Mouse (Mus musculus) embryonic facial prominence, embryonic 13.5 days (tissue): ENCODE results near the gene Utp11. TPM values are rescaled to one million over a fixed set of nuclear protein-coding genes. Genes with fewer than 3 reads are reported as not detected.
"Not testable (repeated sequence)": the region's sequence is repeated elsewhere in the genome, so short reads cannot be mapped to it uniquely, and the experiment has no call there.

ENCODE experiments used
- ATAC-seq: fragments of 200-750 bp; cut with Nextera tagmentation; 2 replicates; pipeline ENCODE4 v1.8.0; 2017; ENCODE audit warnings: low read depth; ENCODE audit not compliant: insufficient number of reproducible peaks, insufficient read depth, low FRiP score, low TSS enrichment
- H3K27ac ChIP-seq: fragments of 300-500 bp; sonication (generic); 2 replicates; pipeline ENCODE4 v1.5.1; 2015; ENCODE audit warnings: moderate library complexity, mild to moderate bottlenecking, inconsistent platforms
- H3K27me3 ChIP-seq: fragments of 300-500 bp; sonication (generic); 2 replicates; pipeline ENCODE4 v1.6.1; 2015; ENCODE audit warnings: mild to moderate bottlenecking, inconsistent platforms
- H3K36me3 ChIP-seq: fragments of 300-500 bp; sonication (generic); 2 replicates; pipeline ENCODE4 v1.6.1; 2015; ENCODE audit warnings: mild to moderate bottlenecking, inconsistent platforms
- H3K4me1 ChIP-seq: fragments of 300-500 bp; sonication (generic); 2 replicates; pipeline ENCODE4 v1.6.1; 2015; ENCODE audit warnings: inconsistent platforms
- H3K4me2 ChIP-seq: fragments of 300-500 bp; sonication (generic); 2 replicates; pipeline ENCODE4 v1.6.1; 2015; ENCODE audit warnings: moderate library complexity, mild to moderate bottlenecking, inconsistent platforms
- H3K4me3 ChIP-seq: fragments of 300-500 bp; sonication (generic); 2 replicates; pipeline ENCODE4 v1.5.1; 2015; ENCODE audit warnings: mild to moderate bottlenecking, inconsistent platforms
- H3K9ac ChIP-seq: fragments of 300-500 bp; sonication (generic); 2 replicates; pipeline ENCODE4 v1.6.1; 2015; ENCODE audit warnings: mild to moderate bottlenecking, inconsistent platforms
- H3K9me3 ChIP-seq: fragments of 300-500 bp; sonication (generic); 2 replicates; pipeline ENCODE4 v1.6.1; 2016; ENCODE audit warnings: inconsistent platforms
- WGBS: fragments of 180-500 bp; shearing (Covaris S2); methylation state at CpG from one replicate; pipeline ENCODE4 v1.1.7; 2015; ENCODE audit warnings: mixed read lengths; 5-methylcytosine and 5-hydroxymethylcytosine counted together
- polyA plus RNA-seq: library from polyadenylated mRNA; unstranded; fragments of >200 nt; fragmentation: Nextera tagmentation; extraction: Ambion mirVana; gene quantifications from 2 replicates; pipeline ENCODE4 v1.2.1, GENCODE M21; 2015

Utp11 gene
- polyA plus RNA-seq, 1 experiment from 2014 or later = 84.7 TPM

DNA sequence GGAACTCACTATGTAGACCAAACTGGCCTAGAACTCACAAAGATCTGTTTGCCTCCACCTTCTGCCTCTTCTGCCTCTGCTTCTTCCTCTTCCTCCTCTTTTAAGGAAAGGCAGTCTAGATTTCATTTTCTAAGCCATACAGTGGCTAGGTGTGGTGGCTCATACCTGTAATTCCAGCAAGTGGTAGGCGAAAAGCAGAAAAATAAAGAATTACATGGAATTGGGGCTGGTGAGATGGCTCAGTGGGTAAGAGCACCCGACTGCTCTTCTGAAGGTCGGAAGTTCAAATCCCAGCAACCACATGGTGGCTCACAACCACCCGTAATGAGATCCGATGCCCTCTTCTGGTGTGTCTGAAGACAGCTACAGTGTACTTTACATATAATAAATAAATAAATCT, 20.4 kb upstream of the Utp11 start:
- 67% methylated on average over 5 of the region's 5 CpGs for WGBS
- peaks cover 29% of the 10 kb centered on the region for H3K36me3 ChIP-seq
- H3K4me3 ChIP-seq, H3K4me2 ChIP-seq, H3K27ac ChIP-seq, ATAC-seq, H3K9me3 ChIP-seq, H3K9ac ChIP-seq, H3K27me3 ChIP-seq: not testable (repeated sequence)
- peaks cover 38% of the 10 kb centered on the region for H3K4me1 ChIP-seq

DNA sequence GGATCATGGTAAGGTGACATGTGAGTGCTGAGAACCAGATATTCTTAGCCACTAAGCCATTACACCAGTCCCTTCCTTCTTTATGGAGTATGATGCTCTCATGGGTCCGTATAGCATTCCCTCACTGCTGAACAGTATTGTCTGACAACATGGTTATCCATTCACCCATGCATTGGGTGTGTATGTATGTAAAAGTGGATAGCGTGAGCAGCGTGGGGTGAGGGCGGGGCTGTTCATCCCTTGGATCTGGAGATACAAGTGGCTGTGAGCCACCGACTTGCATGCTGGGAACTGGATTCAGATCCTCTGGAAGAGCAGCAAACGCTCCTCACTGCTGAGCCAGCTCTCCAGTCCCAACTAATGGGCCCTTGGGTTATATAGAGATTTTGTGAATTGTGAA, 19.2 kb upstream of the Utp11 start:
- no peaks in the 10 kb centered on the region for H3K9me3 ChIP-seq
- no peak overlapping the region for H3K9ac ChIP-seq
- no peak for ATAC-seq
- H3K27ac ChIP-seq = no peak overlapping the region
- H3K4me1 ChIP-seq = peaks cover 48% of the 10 kb centered on the region
- H3K36me3 ChIP-seq = peaks cover 21% of the 10 kb centered on the region
- WGBS = 89% methylated on average over 6 of the region's 6 CpGs
- no peak overlapping the region for H3K4me3 ChIP-seq
- H3K27me3 ChIP-seq = no peaks in the 10 kb centered on the region
- H3K4me2 ChIP-seq = no peak overlapping the region

DNA sequence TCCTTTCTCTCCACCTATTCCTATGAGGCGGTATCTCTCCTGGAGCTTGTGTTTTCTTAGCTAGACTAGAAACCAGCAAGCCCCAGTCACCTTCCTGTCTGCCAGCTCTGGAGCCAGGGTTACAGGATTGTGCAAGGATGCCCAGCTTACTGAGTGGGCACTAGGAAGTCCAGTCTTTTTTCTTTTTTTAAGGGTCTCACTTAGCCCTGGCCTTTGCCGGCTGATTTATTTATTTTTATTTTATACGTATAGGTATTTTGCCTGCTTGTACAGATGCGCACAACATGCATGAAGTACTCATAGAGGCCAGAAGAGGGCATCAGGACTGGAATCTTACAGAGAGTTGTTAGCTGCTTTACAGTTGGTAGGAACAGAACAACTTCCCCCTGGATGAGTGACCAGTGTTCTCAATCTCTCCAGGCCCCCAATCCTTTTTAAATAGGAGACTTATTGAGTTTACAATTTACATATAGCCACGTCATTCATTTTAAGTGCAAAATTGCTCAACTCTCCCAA, 17.4 kb upstream of the Utp11 start:
- 6% methylated on average over 5 of the region's 5 CpGs for WGBS
- peaks cover 56% of the 10 kb centered on the region for H3K4me1 ChIP-seq

DNA sequence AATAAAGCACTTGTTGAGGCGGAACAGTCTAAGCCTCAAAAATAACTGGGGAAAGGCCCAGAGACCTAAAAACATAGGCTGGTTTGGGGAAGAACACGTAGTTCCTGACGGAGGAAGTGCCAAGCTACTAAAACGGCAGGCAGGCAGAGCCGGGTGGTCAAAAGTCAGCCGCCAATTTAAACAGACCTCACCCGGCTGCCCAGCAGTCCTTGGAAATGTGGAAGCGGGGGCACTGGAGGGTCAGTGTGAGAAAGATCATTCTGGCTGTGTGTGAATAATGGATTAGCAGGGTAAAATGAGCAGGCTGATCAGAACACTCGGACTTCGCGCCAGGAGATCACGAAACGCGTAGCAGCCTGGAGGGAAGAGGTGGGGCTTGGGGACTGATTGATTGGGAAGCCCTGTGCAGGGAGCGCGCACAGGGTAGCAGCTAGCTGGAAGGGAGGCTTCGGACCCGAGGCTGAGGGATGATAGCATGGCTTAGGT, 16.6 kb upstream of the Utp11 start:
- H3K36me3 ChIP-seq = peaks cover 24% of the 10 kb centered on the region
- peak overlapping the region; percentile 62 for H3K4me2 ChIP-seq
- no peak for ATAC-seq
- H3K9ac ChIP-seq = peak overlapping the region; percentile 58; the same call in 1 of the 2 replicates
- 4% methylated on average over 18 of the region's 18 CpGs for WGBS
- H3K27ac ChIP-seq = peak overlapping the region; percentile 97
- H3K27me3 ChIP-seq = no peaks in the 10 kb centered on the region
- H3K4me1 ChIP-seq = peaks cover 59% of the 10 kb centered on the region
- H3K4me3 ChIP-seq = peak overlapping the region; percentile 29
- no peaks in the 10 kb centered on the region for H3K9me3 ChIP-seq

More for the DNA sequence above, 17.4 kb upstream of the Utp11 start:
- Histone ChIP-seq H3K27ac (peak overlapping the region; percentile 97), H3K9ac (no peak overlapping the region), H3K36me3 (peaks cover 23% of the 10 kb centered on the region), H3K27me3 (no peaks in the 10 kb centered on the region), H3K9me3 (no peaks in the 10 kb centered on the region), H3K4me2 (peak overlapping the region; percentile 62; the same call in 1 of the 2 replicates), H3K4me3 (no peak overlapping the region)
- no peak for ATAC-seq

DNA sequence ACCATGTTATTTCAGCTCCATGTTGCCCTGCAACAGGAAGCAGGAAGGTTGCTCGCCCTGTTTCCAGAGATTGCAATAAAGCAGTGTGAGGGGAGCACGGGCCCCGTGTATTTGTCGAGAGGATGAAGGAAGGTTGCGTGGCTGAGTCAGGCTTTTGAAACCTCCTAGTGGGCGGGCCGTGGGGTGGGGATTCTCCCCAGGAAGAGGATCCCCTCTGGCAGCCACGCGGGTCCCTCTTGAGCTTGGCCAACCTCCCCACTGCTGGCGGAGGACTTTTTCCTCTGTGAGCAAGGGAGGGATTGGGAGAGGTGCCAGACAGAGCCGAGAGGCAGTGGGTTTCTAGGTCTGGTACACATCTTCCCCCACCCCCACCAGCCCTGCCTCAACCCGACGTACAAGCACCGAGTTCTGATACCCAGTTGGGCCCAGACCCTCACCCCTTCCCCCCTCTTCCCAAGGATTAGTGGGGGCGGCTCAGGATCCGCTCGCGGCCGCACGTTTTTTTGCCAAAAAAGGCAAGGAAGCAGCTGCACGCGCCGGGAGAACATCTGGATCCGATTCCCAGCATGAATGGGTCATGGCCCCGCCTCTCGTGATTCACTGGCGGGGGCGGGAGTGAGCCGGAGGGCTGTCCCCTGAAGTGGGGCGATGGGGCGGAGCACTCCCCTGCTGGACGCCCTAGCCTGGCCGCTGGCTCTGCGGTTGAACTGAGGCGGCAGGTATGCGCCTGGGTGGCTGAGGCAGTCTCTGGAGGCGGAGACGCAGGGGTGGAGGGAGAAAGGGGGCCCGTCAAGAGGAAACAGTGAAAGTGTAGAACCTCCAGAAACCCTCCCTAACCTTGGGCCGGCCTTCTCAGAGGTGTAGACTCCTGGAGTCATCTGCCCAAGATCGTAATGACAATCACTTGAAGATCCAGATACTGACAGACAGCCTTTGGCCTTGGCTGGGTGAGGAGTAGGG, 15.4 kb upstream of the Utp11 start:
- Histone ChIP-seq H3K4me2 (peak overlapping the region; percentile 62), H3K27ac (peak overlapping the region; percentile 97), H3K4me1 (peaks cover 67% of the 10 kb centered on the region), H3K27me3 (no peaks in the 10 kb centered on the region), H3K9me3 (no peaks in the 10 kb centered on the region), H3K4me3 (peak overlapping the region; percentile 33), H3K9ac (peak overlapping the region; percentile 58), H3K36me3 (peaks cover 24% of the 10 kb centered on the region)
- ATAC-seq = peak; percentile 88
- under 1% methylated on average over 41 of the region's 41 CpGs for WGBS

DNA sequence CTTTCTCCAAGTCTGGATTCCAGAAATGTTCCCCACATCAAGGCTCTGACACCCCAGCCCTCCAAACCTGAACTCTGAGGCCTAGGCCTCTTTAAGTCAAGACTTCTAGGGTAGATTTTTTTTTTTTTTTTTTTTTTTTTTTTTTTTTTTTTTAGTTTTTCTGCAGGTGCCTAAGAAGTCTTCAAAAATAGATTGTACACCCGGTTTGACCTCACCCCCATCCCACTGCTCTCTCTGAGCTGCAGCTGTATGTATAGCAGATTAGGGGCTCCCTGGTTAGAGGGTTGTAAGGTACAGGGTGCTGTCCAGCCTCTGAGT, 14.8 kb upstream of the Utp11 start:
- ATAC-seq, H3K9me3 ChIP-seq, H3K9ac ChIP-seq, H3K27me3 ChIP-seq: not testable (repeated sequence)
- Histone ChIP-seq H3K27ac (peak overlapping the region; percentile 97), H3K36me3 (peaks cover 24% of the 10 kb centered on the region), H3K4me3 (peak overlapping the region; percentile 33), H3K4me1 (peaks cover 74% of the 10 kb centered on the region), H3K4me2 (peak overlapping the region; percentile 62)
- WGBS = 8% methylated on average over 1 of the region's 1 CpGs

DNA sequence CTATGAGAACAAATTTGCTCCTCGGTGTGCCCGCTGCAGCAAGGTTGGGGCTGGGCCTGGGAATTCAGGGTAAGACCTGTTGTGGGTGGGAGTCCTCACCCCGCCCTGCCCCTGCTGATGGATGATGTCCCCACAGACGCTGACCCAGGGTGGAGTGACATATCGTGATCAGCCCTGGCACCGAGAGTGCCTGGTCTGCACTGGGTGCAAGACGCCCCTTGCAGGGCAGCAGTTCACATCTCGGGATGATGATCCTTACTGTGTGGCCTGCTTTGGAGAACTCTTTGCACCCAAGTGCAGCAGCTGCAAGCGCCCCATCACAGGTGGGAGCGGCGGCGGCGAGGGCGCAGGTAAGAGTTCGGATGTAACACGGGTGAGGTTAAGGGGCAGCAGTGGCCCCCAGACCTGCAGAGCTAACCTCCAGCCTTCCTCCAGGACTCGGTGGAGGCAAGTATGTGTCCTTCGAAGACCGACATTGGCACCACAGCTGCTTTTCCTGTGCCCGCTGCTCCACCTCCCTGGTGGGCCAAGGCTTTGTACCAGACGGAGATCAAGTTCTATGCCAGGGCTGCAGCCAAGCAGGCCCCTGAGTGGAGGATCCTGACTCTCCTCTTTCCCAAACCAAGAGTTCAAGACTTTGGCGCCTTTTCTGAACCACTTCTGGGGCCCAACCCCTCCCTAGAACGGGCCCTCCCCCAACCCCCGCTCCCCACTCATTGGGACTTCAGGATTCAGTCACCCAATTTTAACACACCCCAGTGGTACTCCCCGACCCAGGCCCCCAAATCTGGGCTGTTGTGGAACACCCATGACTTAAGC, 14.2 kb upstream of the Utp11 start:
- WGBS = 85% methylated on average over 25 of the region's 25 CpGs
- not testable (repeated sequence) for H3K4me3 ChIP-seq, H3K4me2 ChIP-seq, ATAC-seq, H3K27me3 ChIP-seq, H3K9me3 ChIP-seq, H3K9ac ChIP-seq
- Histone ChIP-seq H3K27ac (peak overlapping the region; percentile 97), H3K36me3 (peaks cover 24% of the 10 kb centered on the region), H3K4me1 (peaks cover 77% of the 10 kb centered on the region)

DNA sequence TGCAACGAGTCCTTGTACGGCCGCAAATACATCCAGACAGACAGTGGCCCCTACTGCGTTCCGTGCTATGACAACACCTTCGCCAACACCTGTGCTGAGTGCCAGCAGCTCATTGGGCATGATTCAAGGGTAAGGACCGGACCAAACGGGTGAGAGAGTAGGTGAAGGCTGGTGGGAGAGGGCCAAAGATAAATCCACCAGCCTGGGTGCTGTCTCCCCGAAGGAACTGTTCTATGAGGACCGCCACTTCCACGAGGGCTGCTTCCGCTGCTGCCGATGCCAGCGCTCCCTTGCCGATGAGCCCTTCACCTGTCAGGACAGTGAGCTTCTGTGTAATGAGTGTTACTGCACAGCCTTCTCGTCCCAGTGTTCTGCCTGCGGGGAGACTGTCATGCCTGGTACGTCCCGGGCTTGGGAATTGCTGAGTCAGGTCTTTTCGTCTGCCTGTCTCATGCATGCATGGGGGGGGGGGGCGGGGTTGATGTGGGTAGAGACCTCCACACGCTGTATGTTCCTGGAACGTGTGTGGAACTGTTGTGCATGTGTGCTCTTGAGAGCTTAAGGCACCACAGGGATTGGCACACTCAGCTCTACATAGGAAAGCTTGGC, 12.4 kb upstream of the Utp11 start:
- H3K36me3 ChIP-seq = peaks cover 24% of the 10 kb centered on the region
- peak overlapping the region; percentile 94 for H3K27ac ChIP-seq
- no peak overlapping the region for H3K4me3 ChIP-seq
- H3K9ac ChIP-seq = no peak overlapping the region
- H3K4me1 ChIP-seq = peaks cover 81% of the 10 kb centered on the region
- no peak overlapping the region for H3K4me2 ChIP-seq
- 76% methylated on average over 23 of the region's 23 CpGs for WGBS
- H3K27me3 ChIP-seq = no peaks in the 10 kb centered on the region
- no peaks in the 10 kb centered on the region for H3K9me3 ChIP-seq
- ATAC-seq = no peak

DNA sequence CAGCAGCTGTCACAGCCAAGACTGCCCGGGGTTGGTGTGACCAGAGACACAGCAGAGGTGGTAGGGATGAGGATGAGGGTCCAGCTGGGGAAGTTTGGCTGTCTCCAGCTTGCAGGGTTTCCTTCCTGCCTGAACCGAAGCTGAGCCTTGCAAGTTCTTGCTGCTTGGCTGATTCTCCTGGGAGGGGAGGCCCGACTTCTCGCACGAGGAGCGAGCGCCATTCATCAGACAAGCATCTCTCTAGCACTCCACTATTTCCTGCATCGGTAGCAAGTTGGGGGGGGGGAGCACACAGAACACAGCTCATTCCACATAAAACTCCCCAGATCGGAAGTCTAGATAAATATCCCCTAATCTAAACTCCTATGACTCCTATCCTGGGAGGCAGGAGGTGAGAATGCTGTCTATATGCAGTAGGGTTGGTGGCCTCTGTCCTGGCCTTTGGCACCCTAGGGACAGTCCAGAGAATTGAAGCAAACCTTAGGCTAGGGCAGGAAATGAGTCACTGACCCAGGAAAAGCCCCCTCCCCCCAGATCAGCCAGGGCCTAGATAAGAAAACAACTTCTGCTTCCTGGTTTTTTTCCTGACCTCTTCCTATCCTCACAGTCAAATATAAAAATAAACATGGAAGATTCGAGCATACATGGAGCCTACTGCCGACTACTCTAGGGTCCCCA, 11.5 kb upstream of the Utp11 start:
- Histone ChIP-seq H3K4me2 (peak overlapping the region; percentile 75), H3K9ac (peak overlapping the region; percentile 61), H3K27ac (peak overlapping the region; percentile 94), H3K27me3 (no peaks in the 10 kb centered on the region), H3K4me3 (peak overlapping the region; percentile 24), H3K9me3 (no peaks in the 10 kb centered on the region), H3K36me3 (peaks cover 24% of the 10 kb centered on the region), H3K4me1 (peaks cover 74% of the 10 kb centered on the region)
- WGBS = 12% methylated on average over 11 of the region's 11 CpGs
- ATAC-seq = no peak

DNA sequence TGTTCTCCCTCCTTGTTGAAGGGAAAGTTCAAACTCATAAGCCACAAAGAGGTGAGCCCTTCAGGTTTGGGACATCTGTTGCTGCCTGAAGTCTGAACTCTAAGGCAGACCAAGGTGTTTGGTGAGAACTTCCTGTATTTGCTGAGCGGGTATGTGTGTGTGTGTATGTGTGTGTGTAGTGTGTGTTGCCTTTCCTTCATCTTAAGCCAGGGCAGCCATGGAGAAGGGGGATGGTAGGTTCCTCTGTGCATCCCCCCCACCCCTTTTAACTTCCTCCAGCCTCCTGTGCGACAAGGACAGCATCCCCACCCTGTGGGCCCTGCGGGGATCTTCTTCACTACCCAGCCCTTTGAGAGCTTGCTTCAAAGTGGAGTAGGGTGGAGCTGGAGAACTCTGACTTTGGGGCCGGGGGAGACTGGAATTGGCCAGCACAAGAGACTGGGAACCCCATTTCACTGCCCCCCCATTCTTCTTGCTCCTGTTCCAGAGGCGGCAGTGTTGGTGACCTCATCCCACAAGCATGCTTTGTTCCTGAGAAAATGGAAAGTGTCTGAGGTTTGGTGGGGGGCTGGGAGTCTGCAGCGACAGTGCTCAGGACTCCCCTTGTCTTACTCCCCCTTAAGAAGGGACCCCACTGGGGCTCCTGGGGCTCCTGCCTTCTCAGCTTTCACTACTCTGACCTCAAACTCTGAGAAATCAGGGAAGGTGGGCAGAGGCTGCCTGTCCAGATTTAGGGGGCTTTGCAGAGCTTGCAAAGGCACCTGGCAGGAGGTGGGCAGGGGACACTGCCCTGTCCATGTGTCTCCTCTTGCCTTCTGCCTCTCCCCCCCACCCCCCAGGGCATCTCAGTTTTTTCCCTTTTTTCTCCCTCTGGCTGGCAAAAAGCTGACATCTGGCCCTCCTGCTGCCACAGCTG, 10.7 kb upstream of the Utp11 start:
- H3K27ac ChIP-seq = peak overlapping the region; percentile 94
- H3K9me3 ChIP-seq = no peaks in the 10 kb centered on the region
- 0% methylated on average over 6 of the region's 6 CpGs for WGBS
- peak overlapping the region; percentile 24 for H3K4me3 ChIP-seq
- no peak for ATAC-seq
- peak overlapping the region; percentile 75 for H3K4me2 ChIP-seq
- H3K4me1 ChIP-seq = peaks cover 72% of the 10 kb centered on the region
- peaks cover 24% of the 10 kb centered on the region for H3K36me3 ChIP-seq
- peak overlapping the region; percentile 61 for H3K9ac ChIP-seq
- no peaks in the 10 kb centered on the region for H3K27me3 ChIP-seq
